Mouse (Mus musculus) ES-E14 (cell line): Measurements from ENCODE around the gene Rgs7.

Experiments
- CHD2 ChIP-seq: IDR thresholded peaks from 2 replicates; pipeline ENCODE4 v1.6.1; 2014; ENCODE audit warnings: mild to moderate bottlenecking, low read depth, low read length, inconsistent platforms
- ZNF384 ChIP-seq: IDR thresholded peaks from 2 replicates; pipeline ENCODE4 v1.6.1; 2012; ENCODE audit warnings: low read depth, low read length, inconsistent platforms

DNA sequence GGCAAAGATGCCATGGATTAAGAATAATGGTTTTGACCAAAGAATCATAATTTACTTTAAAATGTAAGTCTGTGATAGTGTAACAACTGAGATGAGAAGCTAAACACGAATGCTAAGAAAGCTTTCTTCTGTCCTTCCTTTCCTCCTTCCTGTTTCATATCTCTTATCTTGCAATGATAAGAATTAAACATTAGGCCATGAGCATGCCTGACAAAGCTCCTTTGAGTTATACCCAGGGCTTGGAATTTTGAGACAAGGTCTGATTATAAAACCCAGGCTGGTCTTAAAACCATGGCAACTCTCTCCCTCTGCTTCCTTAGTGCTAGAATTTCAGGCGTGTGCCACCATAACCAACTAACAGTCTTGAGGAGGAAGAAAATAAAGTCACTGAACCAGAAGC, 22.2 kb upstream of the Rgs7 start:
- TF ChIP-seq CHD2 (no peak), ZNF384 (no peak)
